Mouse (Mus musculus) ES-Bruce4 (cell line): ENCODE data around the gene Dnah5. TPM values are rescaled to one million over a fixed set of nuclear protein-coding genes. Genes with fewer than 3 reads are reported as not detected.
"Not testable (repeated sequence)": the region's sequence is repeated elsewhere in the genome, so short reads cannot be mapped to it uniquely, and the experiment has no call there.

Source experiments
- H3K27ac ChIP-seq: 2 replicates; pipeline ENCODE4 v1.5.1; 2012; ENCODE audit warnings: low read length, inconsistent platforms; ENCODE audit not compliant: insufficient read depth
- H3K27me3 ChIP-seq: 2 replicates; pipeline ENCODE4 v1.6.1; 2012; ENCODE audit warnings: mild to moderate bottlenecking, low read length, inconsistent platforms; ENCODE audit not compliant: control insufficient read depth, poor library complexity, insufficient read depth, severe bottlenecking
- H3K36me3 ChIP-seq: 2 replicates; pipeline ENCODE4 v1.6.1; 2012; ENCODE audit warnings: inconsistent platforms, mild to moderate bottlenecking, low read length, moderate library complexity; ENCODE audit not compliant: control insufficient read depth, poor library complexity, insufficient read depth, severe bottlenecking
- H3K4me1 ChIP-seq: one replicate; pipeline ENCODE4 v1.8.1; 2011; ENCODE audit warnings: low read length; ENCODE audit not compliant: control insufficient read depth, insufficient read depth
- H3K4me3 ChIP-seq: 2 replicates; pipeline ENCODE4 v1.5.1; 2011; ENCODE audit warnings: low read depth, mild to moderate bottlenecking, low read length
- H3K9ac ChIP-seq: 2 replicates; pipeline ENCODE4 v1.6.1; 2012; ENCODE audit warnings: low read depth, mild to moderate bottlenecking, inconsistent platforms; ENCODE audit not compliant: poor library complexity, severe bottlenecking
- H3K9me3 ChIP-seq: replicated peaks from 2 replicates; pipeline ENCODE4 v1.6.1; 2012; ENCODE audit warnings: mild to moderate bottlenecking, low read length, inconsistent platforms; ENCODE audit not compliant: control insufficient read depth, poor library complexity, insufficient read depth, severe bottlenecking
- CTCF ChIP-seq: IDR thresholded peaks from one replicate; pipeline ENCODE4 v1.8.1; 2011; ENCODE audit warnings: low read depth, low read length
- EP300 ChIP-seq: IDR thresholded peaks from 2 replicates; pipeline ENCODE4 v1.6.1; 2011; ENCODE audit warnings: low read depth, low read length; ENCODE audit not compliant: insufficient read depth
- POLR2A ChIP-seq: IDR thresholded peaks from one replicate; pipeline ENCODE4 v1.8.1; 2011; ENCODE audit warnings: low read length; ENCODE audit not compliant: insufficient read depth
- polyA plus RNA-seq: library from polyadenylated mRNA; stranded (reverse); fragments of >200 nt; gene quantifications from 2 replicates; pipeline ENCODE4 v1.2.4, GENCODE M21; 2011; ENCODE audit warnings: low read depth; ENCODE audit not compliant: missing spikeins, insufficient read depth, insufficient read length

Dnah5 gene
- polyA plus RNA-seq, 1 experiment, result 0.04 TPM

DNA sequence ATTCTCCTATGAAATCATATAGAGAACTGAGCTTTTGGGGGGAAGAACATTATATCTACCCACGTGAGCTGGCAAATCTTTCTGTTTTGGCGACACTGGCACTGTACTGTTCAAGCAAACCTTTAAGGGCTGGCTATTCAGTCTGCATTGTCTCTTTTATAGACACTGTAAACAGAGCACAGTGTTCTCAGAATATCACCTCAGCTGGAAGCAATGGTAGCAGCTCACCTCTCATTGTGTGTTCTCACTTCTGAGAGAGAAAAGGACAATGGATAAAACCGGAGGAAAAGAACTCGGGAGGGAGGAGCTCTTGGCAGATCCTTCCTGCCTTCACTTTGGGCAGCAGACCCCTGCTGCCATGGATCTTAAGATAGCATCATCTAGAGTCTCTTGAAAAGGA is 137.6 kb downstream of the Dnah5 start:
- no peak for TF ChIP-seq POLR2A
- no peak for TF ChIP-seq EP300
- TF ChIP-seq CTCF, result no peak
- Histone ChIP-seq H3K36me3 (no peaks in the 10 kb centered on the region), H3K9ac (no peak overlapping the region), H3K4me3 (no peak overlapping the region), H3K27ac (no peak overlapping the region), H3K27me3 (no peaks in the 10 kb centered on the region), H3K4me1 (no peaks in the 10 kb centered on the region), H3K9me3 (no peaks in the 10 kb centered on the region)

DNA sequence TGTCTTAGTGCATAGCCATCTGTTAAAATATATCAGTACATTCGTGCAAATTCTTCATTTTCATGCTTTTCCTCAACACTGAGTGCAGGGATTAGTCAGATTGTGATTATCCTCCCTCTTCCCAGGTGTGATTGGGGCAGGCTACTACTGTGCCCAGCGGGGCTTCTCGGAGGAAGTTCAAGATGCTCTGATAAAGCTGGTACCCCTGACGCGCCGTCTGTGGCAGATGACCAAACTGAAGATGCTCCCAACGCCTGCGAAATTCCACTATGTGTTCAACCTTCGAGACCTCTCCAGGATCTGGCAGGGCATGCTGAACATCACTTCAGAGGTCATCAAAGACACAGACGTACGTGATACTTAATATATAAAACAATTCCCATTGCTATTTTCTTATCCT is 164.0 kb downstream of the Dnah5 start:
- Histone ChIP-seq H3K27ac (no peak overlapping the region), H3K36me3 (no peaks in the 10 kb centered on the region), H3K4me3 (no peak overlapping the region), H3K27me3 (no peaks in the 10 kb centered on the region), H3K9ac (no peak overlapping the region), H3K4me1 (no peaks in the 10 kb centered on the region), H3K9me3 (no peaks in the 10 kb centered on the region)
- TF ChIP-seq CTCF, result no peak
- no peak for TF ChIP-seq POLR2A
- no peak for TF ChIP-seq EP300

DNA sequence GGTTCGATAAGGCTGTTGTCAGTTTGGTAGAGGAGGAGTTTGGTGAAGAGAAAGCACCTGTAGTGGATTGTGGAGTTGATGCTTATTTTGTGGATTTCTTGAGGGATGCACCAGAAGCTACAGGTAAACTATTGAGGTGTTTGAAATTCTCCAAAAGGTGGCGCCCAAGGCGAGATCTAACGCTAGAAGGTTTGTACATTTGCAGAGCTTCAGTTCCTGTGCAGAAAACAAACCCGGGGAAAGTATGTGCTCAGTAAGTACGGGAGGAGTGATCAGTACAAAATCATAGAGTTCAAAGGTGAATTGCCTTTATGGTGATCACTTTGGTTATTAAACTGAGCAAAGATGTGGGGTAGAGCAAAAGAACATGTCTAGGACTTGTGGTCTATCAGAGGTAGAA is 166.9 kb downstream of the Dnah5 start:
- Histone ChIP-seq H3K27me3 (no peaks in the 10 kb centered on the region), H3K4me3 (no peak overlapping the region), H3K27ac (no peak overlapping the region), H3K9me3 (no peaks in the 10 kb centered on the region), H3K36me3 (no peaks in the 10 kb centered on the region), H3K4me1 (no peaks in the 10 kb centered on the region), H3K9ac (no peak overlapping the region)
- no peak for TF ChIP-seq EP300
- TF ChIP-seq POLR2A, result no peak
- TF ChIP-seq CTCF, result no peak

DNA sequence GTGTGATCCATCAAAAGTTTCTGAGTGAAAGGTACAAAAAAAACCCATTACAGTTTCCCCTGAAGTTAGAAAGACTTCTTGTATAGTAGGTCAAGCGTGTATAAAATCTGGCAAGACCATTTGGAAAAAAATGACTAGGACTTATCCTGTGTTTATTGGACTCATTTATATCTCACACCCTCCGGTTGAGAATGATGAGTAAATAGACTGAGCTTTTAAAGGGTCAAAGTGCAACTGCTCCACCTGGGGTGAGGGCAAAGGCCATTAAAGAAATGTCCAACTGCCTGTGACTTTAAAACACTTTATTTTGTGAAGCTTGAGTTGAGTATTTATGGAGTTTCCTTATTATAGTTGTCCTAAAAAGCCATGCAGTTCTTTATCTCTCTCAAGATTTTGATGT is 168.0 kb downstream of the Dnah5 start:
- TF ChIP-seq CTCF, result no peak
- no peak for TF ChIP-seq EP300

DNA sequence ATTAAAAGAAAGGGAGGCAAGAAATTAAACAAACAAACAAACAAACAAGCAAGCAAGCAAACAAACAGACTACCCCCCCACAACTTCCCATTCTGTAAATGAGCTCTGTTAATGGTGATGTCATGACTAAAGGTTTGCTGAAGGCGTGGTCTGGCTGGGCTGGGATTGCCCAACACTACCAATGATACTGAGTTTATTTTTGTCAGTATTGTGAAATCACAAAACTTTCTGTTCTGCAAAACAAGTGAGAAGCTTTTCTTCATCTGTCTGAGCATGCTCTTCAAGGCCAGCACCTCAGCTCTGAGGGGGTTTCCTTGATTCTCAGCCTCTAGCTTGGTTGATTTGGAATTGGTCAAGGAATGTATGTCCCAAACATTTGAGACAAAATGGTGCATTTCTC is 170.8 kb downstream of the Dnah5 start:
- Histone ChIP-seq H3K4me3 (no peak overlapping the region), H3K9me3 (no peaks in the 10 kb centered on the region), H3K27ac (no peak overlapping the region), H3K9ac (no peak overlapping the region), H3K27me3 (no peaks in the 10 kb centered on the region), H3K36me3 (no peaks in the 10 kb centered on the region), H3K4me1 (no peaks in the 10 kb centered on the region)
- TF ChIP-seq CTCF (no peak), EP300 (no peak), POLR2A (no peak)

More for the DNA sequence above, 168.0 kb downstream of the Dnah5 start:
- Histone ChIP-seq H3K9ac (no peak overlapping the region), H3K4me1 (no peaks in the 10 kb centered on the region), H3K9me3 (no peaks in the 10 kb centered on the region), H3K27ac (no peak overlapping the region), H3K27me3 (no peaks in the 10 kb centered on the region), H3K4me3 (no peak overlapping the region), H3K36me3 (no peaks in the 10 kb centered on the region)

DNA sequence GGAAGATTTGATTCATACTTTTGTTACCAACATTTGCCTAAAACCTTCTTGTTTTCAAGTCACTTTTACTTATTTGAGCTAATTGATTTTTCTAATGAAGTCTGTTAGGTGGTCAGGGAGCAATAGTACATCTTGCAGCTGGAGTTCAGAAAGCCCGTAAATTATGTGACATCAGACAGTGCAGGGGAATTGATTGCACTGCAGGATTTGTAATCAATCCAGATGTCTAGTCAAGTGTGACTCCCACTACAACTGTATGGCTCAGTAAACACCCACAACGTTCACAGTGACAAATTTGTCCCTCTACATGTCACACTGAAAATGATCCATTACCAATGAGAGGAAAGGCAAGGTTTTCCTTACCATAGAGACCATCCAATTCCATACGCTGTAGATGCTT is 177.4 kb downstream of the Dnah5 start:
- Histone ChIP-seq H3K4me1 (no peaks in the 10 kb centered on the region), H3K27ac (no peak overlapping the region), H3K9me3 (no peaks in the 10 kb centered on the region), H3K36me3 (no peaks in the 10 kb centered on the region), H3K4me3 (no peak overlapping the region), H3K27me3 (no peaks in the 10 kb centered on the region), H3K9ac (no peak overlapping the region)
- TF ChIP-seq CTCF (no peak), POLR2A (no peak), EP300 (no peak)

DNA sequence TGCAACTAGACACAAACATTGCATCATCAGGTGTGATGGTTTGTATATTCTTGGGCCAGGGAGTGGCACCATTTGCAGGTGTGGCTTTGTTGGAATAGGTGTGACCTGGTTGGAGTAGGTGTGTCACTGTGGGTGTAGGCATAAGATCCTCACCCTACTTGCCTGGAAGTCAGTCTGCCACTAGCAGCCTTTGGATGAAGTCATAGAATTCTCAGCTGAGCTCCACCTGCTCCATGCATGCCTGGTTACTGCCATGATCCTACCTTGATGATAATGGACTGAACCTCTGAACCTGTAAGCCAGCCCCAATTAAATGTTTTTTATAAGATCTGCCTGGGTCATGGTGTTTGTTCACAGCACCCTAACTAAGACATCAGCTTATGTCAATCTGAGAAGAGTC is 190.2 kb downstream of the Dnah5 start:
- H3K4me1 ChIP-seq, H3K9ac ChIP-seq, H3K9me3 ChIP-seq, H3K4me3 ChIP-seq, H3K27ac ChIP-seq, H3K36me3 ChIP-seq, H3K27me3 ChIP-seq: not testable (repeated sequence)
